Mouse (Mus musculus): ENCODE data around the gene Adamts8.

Adamts8 gene

GRCm38 (mm10) chr9:30942512-30943313 lies at the start of gene Adamts8:
Gene Adamts8 (plus strand): TSS chr9:30942562.
- no peak for DNase-seq

- no peak for DNase-seq
These were observed 46.7 kb upstream of the Adamts8 start for GRCm38 (mm10) chr9:30895618-30896017.

GRCm38 (mm10) chr9:30896752-30897151 lies 45.6 kb upstream of the Adamts8 start:
- DNase-seq, result peak; percentile 76 to 87

GRCm38 (mm10) chr9:30897169-30897568 lies 45.2 kb upstream of the Adamts8 start:
- DNase-seq, result no peak

GRCm38 (mm10) chr9:30902152-30902551 lies 40.2 kb upstream of the Adamts8 start:
- no peak for DNase-seq

DNA sequence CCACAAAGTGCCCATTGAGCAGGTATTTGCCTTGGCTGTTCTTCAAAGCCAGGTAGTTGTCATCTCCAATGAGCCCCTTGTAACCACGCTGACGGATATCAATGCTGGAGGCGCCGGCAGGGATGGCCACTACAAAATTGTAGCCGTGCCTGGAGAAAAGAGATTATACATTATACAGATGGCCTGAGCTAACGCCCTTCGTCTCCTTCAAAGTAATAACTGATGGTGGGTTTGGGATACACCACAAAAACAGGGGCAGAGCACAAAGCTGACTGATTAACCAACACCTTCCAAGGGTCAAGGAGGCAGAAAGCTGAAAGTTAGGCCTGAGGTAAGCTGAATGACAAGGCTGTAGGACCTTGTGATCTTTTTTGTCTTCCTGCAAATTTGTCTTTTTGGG lies 39.7 kb upstream of the Adamts8 start:
- no peak for DNase-seq

- DNase-seq, result no peak
These were observed 39.1 kb upstream of the Adamts8 start for GRCm38 (mm10) chr9:30903266-30903665.

GRCm38 (mm10) chr9:30905861-30906260 lies 36.5 kb upstream of the Adamts8 start:
- DNase-seq, result peak; percentile 37 to 46

DNA sequence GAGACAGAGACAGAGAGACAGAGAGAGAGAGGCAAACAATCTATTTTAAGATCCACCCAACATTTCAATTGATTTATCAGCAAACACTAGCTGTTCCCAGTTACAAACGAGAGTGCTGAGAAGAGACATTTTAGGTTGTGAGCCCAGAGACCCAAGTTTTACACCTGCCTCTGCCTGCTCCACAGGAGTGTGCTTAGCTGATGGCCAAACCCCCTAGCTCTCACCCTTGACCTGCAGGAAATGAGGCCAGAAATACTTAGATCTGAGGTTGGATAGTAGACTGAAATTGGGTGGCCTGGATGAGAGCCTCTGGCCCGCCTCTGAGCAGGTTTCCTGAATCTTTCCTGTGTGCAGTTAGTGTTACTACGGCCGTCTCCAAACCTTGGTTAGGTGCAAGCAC lies 35.9 kb upstream of the Adamts8 start:
- DNase-seq, result no peak

DNA sequence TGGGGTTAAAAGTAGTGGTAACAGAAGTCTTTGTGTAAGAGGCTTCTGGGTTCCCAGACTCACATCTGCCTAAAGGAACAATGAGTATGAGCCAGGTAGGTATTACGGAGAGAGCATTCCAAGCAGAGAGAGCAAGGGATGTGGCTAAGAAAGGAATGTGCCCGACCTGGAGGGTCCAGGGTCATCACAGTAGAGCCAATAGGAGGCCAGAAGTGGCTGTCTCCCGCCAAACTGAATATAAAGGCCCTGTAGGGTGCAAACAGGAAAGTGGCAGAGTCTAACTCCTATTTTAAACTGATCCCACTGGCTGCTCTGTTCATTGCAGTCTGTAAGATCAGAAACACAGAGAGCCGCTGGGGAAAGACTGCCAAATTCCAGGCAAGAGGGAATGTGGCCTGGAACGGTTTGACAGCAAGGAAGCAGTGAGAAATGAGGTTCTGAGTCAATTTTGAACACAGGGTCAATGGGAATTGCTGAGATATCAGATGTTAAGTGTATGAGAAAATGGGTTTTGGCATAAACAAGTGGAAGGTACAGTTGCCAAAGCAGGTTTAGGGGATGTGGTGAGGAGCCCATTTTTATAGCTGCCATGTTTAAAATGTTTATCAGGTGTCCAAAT lies 34.6 kb upstream of the Adamts8 start:
- DNase-seq, result peak in 1 of 2 experiments; percentile 14

DNA sequence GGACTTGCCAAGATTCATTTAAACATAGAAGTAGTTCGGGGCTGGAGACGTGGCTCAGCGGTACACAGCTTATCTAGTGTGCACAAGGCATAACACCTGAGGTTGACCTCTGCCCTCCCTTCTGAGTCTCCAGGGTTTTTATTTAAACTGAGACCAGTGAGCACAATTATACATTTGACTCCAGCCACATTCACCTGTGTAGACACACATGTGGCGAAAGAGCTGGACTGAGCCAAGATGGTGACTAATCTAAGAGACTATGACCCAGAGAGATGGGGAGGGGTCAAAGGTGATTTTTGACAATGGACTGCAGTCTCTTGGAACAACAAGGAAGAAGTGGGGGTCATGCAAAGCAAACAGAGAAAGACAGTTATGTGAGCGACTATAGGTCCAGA lies 34.1 kb upstream of the Adamts8 start:
- DNase-seq, result no peak

DNA sequence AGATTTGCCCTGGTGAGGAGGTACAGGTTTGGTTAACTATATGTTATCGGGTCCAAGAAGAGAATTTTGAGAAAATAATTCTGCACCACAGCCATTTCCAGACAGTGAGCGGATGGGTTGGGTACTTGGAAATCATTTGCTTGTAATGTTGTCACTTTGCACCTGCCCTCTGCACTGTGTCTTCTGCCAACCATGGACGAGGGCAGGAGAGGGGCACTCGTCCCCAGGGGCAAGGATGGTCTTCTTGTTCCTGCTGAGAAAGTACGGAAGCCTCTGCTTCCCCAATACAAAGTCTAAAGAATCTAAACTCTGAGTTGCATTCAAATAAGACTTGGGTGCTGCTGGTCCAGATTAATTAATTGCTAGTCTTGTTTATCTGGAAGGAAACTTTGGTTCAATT lies 33.4 kb upstream of the Adamts8 start:
- no peak for DNase-seq

GRCm38 (mm10) chr9:30910491-30910890 lies 31.9 kb upstream of the Adamts8 start:
- no peak for DNase-seq

DNA sequence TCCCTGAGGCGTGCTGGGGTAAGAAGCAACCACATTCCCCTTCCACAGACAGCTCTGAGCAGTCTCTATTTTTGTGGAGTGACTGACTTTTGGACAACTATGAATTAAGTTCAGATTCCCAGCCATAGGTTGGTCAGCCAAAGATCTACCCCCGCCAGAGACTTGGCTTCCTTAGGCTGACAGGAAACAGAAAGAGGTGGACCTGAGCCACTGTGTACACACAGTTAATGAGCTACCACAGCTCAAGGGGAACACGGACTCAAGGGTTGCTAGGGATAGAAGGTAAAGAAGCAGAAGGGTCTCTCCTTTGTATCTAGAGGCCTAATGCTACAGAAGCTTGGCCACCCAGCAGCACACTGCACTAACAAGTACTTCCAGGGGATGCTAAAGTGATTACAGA lies 30.2 kb upstream of the Adamts8 start:
- DNase-seq, result no peak

GRCm38 (mm10) chr9:30913429-30913828 lies 28.9 kb upstream of the Adamts8 start:
- DNase-seq, result no peak

DNA sequence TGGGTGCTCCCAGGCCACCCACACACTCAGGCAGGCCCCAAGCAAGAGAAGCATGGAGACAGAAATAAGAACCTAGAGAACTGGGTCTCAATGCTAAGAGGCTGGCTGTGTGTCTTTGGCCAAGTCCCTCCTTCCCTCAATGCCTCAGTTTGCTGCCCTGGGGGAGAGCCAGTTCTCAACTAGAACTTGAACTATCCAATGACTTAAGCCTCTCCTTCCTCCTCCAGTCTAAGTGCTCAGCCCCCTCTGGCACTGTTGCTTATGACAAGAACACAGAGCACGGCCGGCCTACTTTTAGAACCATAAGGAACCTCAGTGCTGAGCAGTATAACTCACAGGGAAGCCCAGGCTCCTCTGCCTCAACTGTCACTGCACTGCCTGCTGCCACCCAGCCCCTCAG lies 28.1 kb upstream of the Adamts8 start:
- peak in 1 of 2 experiments; percentile 25 for DNase-seq

- DNase-seq, result no peak
These were observed 25.9 kb upstream of the Adamts8 start for GRCm38 (mm10) chr9:30916266-30916968.

GRCm38 (mm10) chr9:30918466-30919356 lies 23.7 kb upstream of the Adamts8 start:
- DNase-seq, result peak in 1 of 2 experiments; percentile 17

DNA sequence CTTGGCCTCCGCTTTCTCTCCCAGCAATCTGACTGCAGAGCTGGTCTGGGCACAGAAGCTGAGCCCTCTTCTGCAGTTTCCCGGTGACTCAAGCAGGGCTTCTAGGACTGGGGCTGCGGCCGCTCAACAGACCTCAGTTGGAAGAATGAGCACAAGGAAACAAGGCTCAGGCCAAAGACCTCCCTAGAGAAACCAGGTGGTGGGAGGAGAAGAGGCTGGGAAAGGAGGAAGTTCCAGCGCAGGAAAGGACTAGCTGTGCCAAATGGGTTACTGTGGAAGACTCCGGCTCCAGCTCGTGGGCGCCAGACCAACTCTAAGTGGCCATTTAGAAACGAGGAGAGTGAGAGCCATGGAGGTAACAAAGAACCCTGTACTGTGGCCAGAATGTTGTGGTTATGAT lies 22.7 kb upstream of the Adamts8 start:
- DNase-seq, result peak in 1 of 2 experiments; percentile 35

DNA sequence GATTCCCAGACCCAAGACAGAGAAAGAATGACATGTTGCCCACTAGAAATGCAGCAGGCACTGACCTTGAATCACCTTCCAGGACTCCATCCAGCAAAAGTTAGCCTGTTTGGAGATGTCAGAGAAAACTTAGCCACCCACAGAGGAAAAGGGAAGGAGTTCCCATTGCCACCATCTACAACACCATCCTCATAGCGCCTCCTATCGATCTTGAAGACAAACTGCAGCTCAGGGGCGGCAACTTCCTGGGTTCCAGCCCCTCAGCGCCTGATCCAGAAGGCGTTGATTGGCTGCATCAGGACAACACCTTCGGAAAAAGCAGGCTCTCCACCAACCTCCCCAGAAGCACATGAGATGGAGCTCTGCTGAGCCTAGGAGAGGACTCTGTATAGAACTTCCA lies 21.6 kb upstream of the Adamts8 start:
- DNase-seq, result peak; percentile 59 to 65

GRCm38 (mm10) chr9:30921261-30922103 lies 20.9 kb upstream of the Adamts8 start:
- no peak for DNase-seq

Measured in lung, adult 18-20 months (tissue).